Mouse (Mus musculus) ES-E14 (cell line): ENCODE results near the gene Paqr8.

Source experiments
- CHD2 ChIP-seq: IDR thresholded peaks from 2 replicates; pipeline ENCODE4 v1.6.1; 2014; ENCODE audit warnings: mild to moderate bottlenecking, low read depth, low read length, inconsistent platforms
- ZC3H11A ChIP-seq: IDR thresholded peaks from 2 replicates; pipeline ENCODE4 v1.6.1; 2012; ENCODE audit warnings: low read depth, mild to moderate bottlenecking, inconsistent platforms, low read length, borderline replicate concordance

GRCm38 (mm10) chr1:20877355-20877754 is 13.1 kb upstream of the Paqr8 start:
- TF ChIP-seq ZC3H11A (no peak), CHD2 (no peak)
